Mouse (Mus musculus) E14TG2a.4 (cell line): ENCODE results near the gene D16Ertd472e.

ENCODE experiments used
- CTCF ChIP-seq: conservative IDR thresholded peaks from 2 replicates; pipeline ENCODE4 v1.5.1; 2014; ENCODE audit warnings: low read length
- NANOG ChIP-seq: IDR thresholded peaks from 2 replicates; pipeline ENCODE4 v1.6.1; 2014; ENCODE audit warnings: borderline replicate concordance, low read length, mixed read lengths

- TF ChIP-seq CTCF (no peak), NANOG (no peak)
These were observed 12.3 kb upstream of the D16Ertd472e start for GRCm38 (mm10) chr16:78588821-78589220.
